Mouse (Mus musculus) neural tube, embryonic 14.5 days (tissue): ENCODE results near the gene Hist1h4h. TPM values are rescaled to one million over a fixed set of nuclear protein-coding genes. Genes with fewer than 3 reads are reported as not detected.
"Not testable (repeated sequence)": the region's sequence is repeated elsewhere in the genome, so short reads cannot be mapped to it uniquely, and the experiment has no call there.

Experiments
- ATAC-seq: fragments of 200-750 bp; cut with Nextera tagmentation; 2 replicates; pipeline ENCODE4 v1.8.0; 2017; ENCODE audit warnings: low read depth, mild to moderate bottlenecking, moderate TSS enrichment, moderate library complexity
- H3K27ac ChIP-seq: fragments of 300-500 bp; sonication (generic); 2 replicates; pipeline ENCODE4 v1.5.1; 2014; ENCODE audit warnings: low read depth, mild to moderate bottlenecking, control low read depth, low read length, moderate library complexity, mixed read lengths
- H3K27me3 ChIP-seq: fragments of 300-500 bp; sonication (generic); 2 replicates; pipeline ENCODE4 v1.6.1; 2014; ENCODE audit warnings: low read length; ENCODE audit not compliant: control insufficient read depth, insufficient read depth
- H3K36me3 ChIP-seq: fragments of 300-500 bp; sonication (generic); 2 replicates; pipeline ENCODE4 v1.6.1; 2014; ENCODE audit warnings: low read length, mixed read lengths; ENCODE audit not compliant: control insufficient read depth, insufficient read depth
- H3K4me1 ChIP-seq: fragments of 300-500 bp; sonication (generic); 2 replicates; pipeline ENCODE4 v1.6.1; 2014; ENCODE audit warnings: low read length; ENCODE audit not compliant: control insufficient read depth, insufficient read depth
- H3K4me2 ChIP-seq: fragments of 300-500 bp; sonication (generic); 2 replicates; pipeline ENCODE4 v1.6.1; 2014; ENCODE audit warnings: mild to moderate bottlenecking, low read depth, low read length, control low read depth
- H3K4me3 ChIP-seq: fragments of 300-500 bp; sonication (generic); 2 replicates; pipeline ENCODE4 v1.5.1; 2014; ENCODE audit warnings: low read depth, low read length, control low read depth, mixed read lengths
- H3K9ac ChIP-seq: fragments of 300-500 bp; sonication (generic); replicated peaks from 2 replicates; pipeline ENCODE4 v1.6.1; 2014; ENCODE audit warnings: low read depth, mild to moderate bottlenecking, control low read depth, low read length, mixed read lengths
- H3K9me3 ChIP-seq: fragments of 300-500 bp; sonication (generic); 2 replicates; pipeline ENCODE4 v1.6.1; 2016; ENCODE audit warnings: low read length; ENCODE audit not compliant: control insufficient read depth
- WGBS: fragments of 180-500 bp; shearing (Covaris S2); extraction: QIAGEN DNeasy Blood & Tissue Kit; methylation state at CpG from one replicate; pipeline ENCODE4 v1.1.7; 2014; 5-methylcytosine and 5-hydroxymethylcytosine counted together
- polyA plus RNA-seq: library from polyadenylated mRNA; unstranded; fragments of >200 nt; fragmentation: Nextera tagmentation; extraction: Ambion mirVana; gene quantifications from 2 replicates; pipeline ENCODE4 v1.2.1, GENCODE M21; 2014

Gene Hist1h4h
- polyA plus RNA-seq, 1 experiment from 2014 or later, result 1.7 TPM

DNA sequence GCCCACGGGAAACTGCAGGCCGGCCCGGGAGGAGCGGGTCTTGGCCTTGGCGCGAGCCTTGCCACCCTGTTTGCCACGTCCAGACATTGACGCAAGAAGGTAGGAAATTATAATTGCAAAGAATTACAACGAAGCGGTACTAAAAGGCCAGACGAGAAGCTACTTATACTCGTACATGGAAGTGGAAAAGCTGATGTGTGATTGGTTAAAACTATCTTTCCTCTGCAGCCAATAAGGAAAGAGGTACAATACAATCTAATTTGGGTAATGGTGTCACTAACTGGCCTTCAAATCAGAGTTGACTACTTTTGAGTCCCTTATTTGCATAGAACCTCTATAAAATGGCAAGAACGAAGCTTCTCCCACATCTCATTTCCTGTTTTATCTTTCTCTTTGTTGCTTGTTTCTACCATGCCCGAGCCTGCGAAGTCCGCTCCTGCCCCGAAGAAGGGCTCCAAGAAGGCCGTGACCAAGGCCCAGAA, 40.2 kb downstream of the Hist1h4h start, which contains the start of the genes Hist1h2ae and Hist1h2bg:
Gene Hist1h2ae (minus strand): TSS at position 199 of the 482 bp plus-strand sequence.
Gene Hist1h2bg (plus strand): TSS at position 375 of the 482 bp plus-strand sequence.
- peak within 1 kb of the TSS; percentile 73 for H3K4me2 ChIP-seq
- WGBS, result under 1% methylated on average over 18 of the region's 18 CpGs

DNA sequence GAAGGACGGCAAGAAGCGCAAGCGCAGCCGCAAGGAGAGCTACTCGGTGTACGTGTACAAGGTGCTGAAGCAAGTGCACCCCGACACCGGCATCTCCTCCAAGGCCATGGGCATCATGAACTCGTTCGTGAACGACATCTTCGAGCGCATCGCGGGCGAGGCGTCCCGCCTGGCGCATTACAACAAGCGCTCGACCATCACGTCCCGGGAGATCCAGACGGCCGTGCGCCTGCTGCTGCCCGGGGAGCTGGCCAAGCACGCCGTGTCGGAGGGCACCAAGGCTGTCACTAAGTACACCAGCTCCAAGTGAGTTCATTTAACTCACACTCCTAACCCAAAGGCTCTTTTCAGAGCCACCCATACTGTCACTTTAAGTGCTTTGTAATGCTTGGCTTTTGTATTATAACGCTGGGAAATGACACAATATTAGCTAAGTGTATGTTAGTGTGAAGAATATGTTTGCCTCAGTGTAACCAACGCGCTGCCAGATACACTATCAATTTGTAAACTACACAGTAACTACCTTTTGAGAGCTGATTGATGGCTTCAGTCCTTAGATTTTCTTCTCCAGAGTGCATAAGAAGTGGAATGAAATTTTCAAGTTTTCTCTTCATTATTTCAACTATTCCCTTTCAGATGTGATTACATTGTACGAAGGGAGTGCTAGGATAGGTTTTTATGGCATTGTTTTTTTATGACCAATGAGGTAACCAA, 40.8 kb downstream of the Hist1h4h start:
- H3K9me3 ChIP-seq, result not testable (repeated sequence)

More for the DNA sequence above, 40.2 kb downstream of the Hist1h4h start, which contains the start of the genes Hist1h2ae and Hist1h2bg:
- H3K4me3 ChIP-seq, result peak within 1 kb of the TSS; percentile 47
- peak within 1 kb of the TSS; percentile 51 for H3K9ac ChIP-seq
- H3K27ac ChIP-seq, result peak within 1 kb of the TSS; percentile 90
- no peaks in the 10 kb centered on the region for H3K9me3 ChIP-seq
- no peaks in the 10 kb centered on the region for H3K36me3 ChIP-seq
- H3K4me1 ChIP-seq, result peaks cover 26% of the 10 kb centered on the region
- H3K27me3 ChIP-seq, result no peaks in the 10 kb centered on the region
- ATAC-seq, result peak; percentile 92

GRCm38 (mm10) chr13:23572218-23573033, 41.6 kb downstream of the Hist1h4h start:
- Histone ChIP-seq H3K4me3 (peak overlapping the region; percentile 47), H3K27ac (no peak overlapping the region), H3K4me1 (peaks cover 38% of the 10 kb centered on the region), H3K4me2 (peak overlapping the region; percentile 73), H3K27me3 (no peaks in the 10 kb centered on the region), H3K9ac (no peak overlapping the region; the same call in 1 of the 2 replicates), H3K9me3 (no peaks in the 10 kb centered on the region), H3K36me3 (no peaks in the 10 kb centered on the region)
- WGBS, result 49% methylated on average over 2 of the region's 2 CpGs
- ATAC-seq, result no peak

More for the DNA sequence above, 40.8 kb downstream of the Hist1h4h start:
- not testable (repeated sequence) for H3K36me3 ChIP-seq, H3K27me3 ChIP-seq, ATAC-seq
- Histone ChIP-seq H3K9ac (peak overlapping the region; percentile 51), H3K4me3 (peak overlapping the region; percentile 47), H3K27ac (peak overlapping the region; percentile 90), H3K4me2 (peak overlapping the region; percentile 73), H3K4me1 (peaks cover 32% of the 10 kb centered on the region)
- WGBS, result under 1% methylated on average over 10 of the region's 34 CpGs

DNA sequence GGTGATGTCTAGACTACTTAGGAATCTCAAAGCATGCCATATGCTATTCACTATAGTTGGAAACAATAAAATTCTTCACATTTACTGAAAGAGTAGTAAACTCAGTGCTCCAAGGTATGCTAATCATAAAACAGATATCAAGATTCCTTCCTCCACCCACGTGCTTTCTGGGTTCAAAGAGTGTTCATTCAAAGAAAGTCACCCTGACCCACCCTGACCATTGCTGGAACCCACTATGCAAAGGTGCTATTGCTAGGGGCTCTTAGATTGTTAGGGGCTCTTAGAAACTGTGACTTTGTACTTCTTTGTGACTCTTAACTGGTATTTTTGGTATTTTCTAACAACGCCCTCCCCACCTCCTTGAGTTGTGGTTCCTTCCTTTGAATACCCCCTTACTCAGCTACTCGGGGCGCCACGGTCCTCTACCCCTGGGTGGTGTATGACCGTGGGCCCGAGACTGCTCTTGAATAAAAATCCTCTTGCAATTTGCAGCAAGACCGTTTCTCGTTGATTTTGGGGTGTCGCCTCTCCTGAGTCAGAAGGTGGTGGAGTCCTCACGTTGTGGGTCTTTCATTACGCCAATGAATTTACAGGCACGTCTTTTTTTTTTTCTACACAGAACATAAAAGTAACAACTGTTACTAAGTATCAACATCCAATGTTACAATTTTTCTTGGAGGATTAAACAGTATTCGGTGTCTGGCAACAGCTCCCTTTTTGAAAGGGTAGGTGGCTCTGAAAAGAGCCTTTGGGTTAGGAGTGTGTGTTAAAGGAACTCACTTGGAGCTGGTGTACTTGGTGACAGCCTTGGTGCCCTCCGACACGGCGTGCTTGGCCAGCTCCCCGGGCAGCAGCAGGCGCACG, 42.4 kb downstream of the Hist1h4h start:
- H3K36me3 ChIP-seq, H3K9me3 ChIP-seq, ATAC-seq, H3K27me3 ChIP-seq: not testable (repeated sequence)
- H3K4me1 ChIP-seq, result peaks cover 38% of the 10 kb centered on the region
- H3K27ac ChIP-seq, result peak overlapping the region; percentile 2; the same call in 1 of the 2 replicates
- peak overlapping the region; percentile 73 for H3K4me2 ChIP-seq
- H3K9ac ChIP-seq, result 0 out of 2 replicates have a peak overlapping the region, but pooled peaks have one; percentile 12
- H3K4me3 ChIP-seq, result peak overlapping the region; percentile 23
- WGBS, result 9% methylated on average over 18 of the region's 20 CpGs

DNA sequence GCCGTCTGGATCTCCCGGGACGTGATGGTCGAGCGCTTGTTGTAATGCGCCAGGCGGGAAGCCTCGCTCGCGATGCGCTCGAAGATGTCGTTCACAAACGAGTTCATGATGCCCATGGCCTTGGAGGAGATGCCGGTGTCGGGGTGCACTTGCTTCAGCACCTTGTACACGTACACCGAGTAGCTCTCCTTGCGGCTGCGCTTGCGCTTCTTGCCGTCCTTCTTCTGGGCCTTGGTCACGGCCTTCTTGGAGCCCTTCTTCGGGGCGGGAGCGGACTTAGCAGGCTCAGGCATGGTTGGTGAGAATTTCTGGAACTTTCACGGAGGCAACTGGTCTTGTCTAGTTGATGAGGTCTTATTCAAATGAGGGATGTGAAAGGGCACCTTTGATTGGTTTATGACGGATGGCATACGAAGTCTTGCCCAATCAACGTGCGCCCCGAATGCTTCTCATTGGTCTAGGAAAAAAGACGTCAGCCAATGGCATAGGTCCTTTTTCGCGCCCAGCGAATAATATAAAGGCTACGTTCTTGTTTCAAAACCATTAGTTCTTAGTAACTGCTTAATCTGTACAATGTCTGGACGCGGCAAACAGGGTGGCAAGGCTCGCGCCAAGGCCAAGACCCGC, 43.2 kb downstream of the Hist1h4h start, which contains the start of the genes Hist1h2bf and Hist1h2ad:
Gene Hist1h2bf (minus strand): TSS at position 299 of the 627 bp plus-strand sequence.
Gene Hist1h2ad (plus strand): TSS at position 484 of the 627 bp plus-strand sequence.
- H3K9ac ChIP-seq, result 0 out of 2 replicates have a peak within 1 kb of the TSS, but pooled peaks have one; percentile 12
- H3K36me3 ChIP-seq, H3K9me3 ChIP-seq, H3K27me3 ChIP-seq: not testable (repeated sequence)
- H3K27ac ChIP-seq, result peak within 1 kb of the TSS; percentile 75; the same call in 1 of the 2 replicates
- peak within 1 kb of the TSS; percentile 73 for H3K4me2 ChIP-seq
- ATAC-seq, result peak; percentile 93
- H3K4me3 ChIP-seq, result peak within 1 kb of the TSS; percentile 32
- H3K4me1 ChIP-seq, result peaks cover 38% of the 10 kb centered on the region
- 1% methylated on average over 22 of the region's 42 CpGs for WGBS

- not testable (repeated sequence) for H3K9me3 ChIP-seq, H3K36me3 ChIP-seq, H3K27me3 ChIP-seq, ATAC-seq, H3K9ac ChIP-seq
- Histone ChIP-seq H3K4me2 (peak overlapping the region; percentile 73), H3K4me1 (peaks cover 38% of the 10 kb centered on the region), H3K4me3 (peak overlapping the region; percentile 25), H3K27ac (peak overlapping the region; percentile 75; the same call in 1 of the 2 replicates)
- 1% methylated on average over 5 of the region's 39 CpGs for WGBS
These were observed 43.8 kb downstream of the Hist1h4h start for GRCm38 (mm10) chr13:23574546-23575170.

- Histone ChIP-seq H3K4me3 (peak within 1 kb of the TSS; percentile 32), H3K27ac (no peak within 1 kb of the TSS), H3K9ac (peak within 1 kb of the TSS; percentile 46), H3K4me1 (peaks cover 33% of the 10 kb centered on the region), H3K36me3 (no peaks in the 10 kb centered on the region), H3K4me2 (peak within 1 kb of the TSS; percentile 62), H3K9me3 (no peaks in the 10 kb centered on the region), H3K27me3 (no peaks in the 10 kb centered on the region)
- under 1% methylated on average over 18 of the region's 18 CpGs for WGBS
- peak; percentile 53 for ATAC-seq
These were observed 44.5 kb downstream of the Hist1h4h start, which contains the start of gene Hist1h3d for GRCm38 (mm10) chr13:23575271-23575851. Gene Hist1h3d, plus strand, starts transcription at chr13:23575763.
